Mouse (Mus musculus) kidney, postnatal 0 days (tissue): ENCODE measurements at regions not wholly inside any gene's neighbourhood (a gene's known extent, or its start where the extent isn't known, plus 50 kb on each side); places are given as distances from the start of the nearest gene placed in this dataset.
"Not testable (repeated sequence)": the region's sequence is repeated elsewhere in the genome, so short reads cannot be mapped to it uniquely, and the experiment has no call there.

Experiments used
- ATAC-seq: fragments of 200-750 bp; cut with Nextera tagmentation; replicated peaks from 2 replicates; pipeline ENCODE4 v1.8.0; 2017; ENCODE audit warnings: low read depth, moderate number of reproducible peaks, moderate TSS enrichment, moderate library complexity; ENCODE audit not compliant: low FRiP score
- DNase-seq: peaks from one replicate; pipeline ENCODE4 v3.0.0-alpha.2; 2016; ENCODE audit warnings: low spot score
- H3K27ac ChIP-seq: fragments of 300-500 bp; sonication (generic); 2 replicates; pipeline ENCODE4 v1.5.1; 2014; ENCODE audit warnings: mild to moderate bottlenecking
- H3K27me3 ChIP-seq: fragments of 300-500 bp; sonication (generic); 2 replicates; pipeline ENCODE4 v1.6.1; 2014; ENCODE audit warnings: low read length, mixed read lengths; ENCODE audit not compliant: insufficient read depth
- H3K36me3 ChIP-seq: fragments of 300-500 bp; sonication (generic); 2 replicates; pipeline ENCODE4 v1.6.1; 2014; ENCODE audit warnings: low read length, mixed read lengths; ENCODE audit not compliant: insufficient read depth
- H3K4me1 ChIP-seq: fragments of 300-500 bp; sonication (generic); replicated peaks from 2 replicates; pipeline ENCODE4 v1.6.1; 2014; ENCODE audit warnings: antibody characterized with exemption, low read length, mixed read lengths; ENCODE audit not compliant: insufficient read depth
- H3K4me2 ChIP-seq: fragments of 300-500 bp; sonication (generic); 2 replicates; pipeline ENCODE4 v1.6.1; 2014; ENCODE audit warnings: mild to moderate bottlenecking, low read length, moderate library complexity, mixed read lengths
- H3K4me3 ChIP-seq: fragments of 300-500 bp; sonication (generic); replicated peaks from 2 replicates; pipeline ENCODE4 v1.5.1; 2014; ENCODE audit warnings: low read depth, low read length
- H3K9ac ChIP-seq: fragments of 300-500 bp; sonication (generic); 2 replicates; pipeline ENCODE4 v1.6.1; 2014; ENCODE audit warnings: low read depth, low read length
- H3K9me3 ChIP-seq: fragments of 300-500 bp; sonication (generic); replicated peaks from 2 replicates; pipeline ENCODE4 v1.6.1; 2016; ENCODE audit warnings: low read length, inconsistent platforms, mixed read lengths
- CTCF ChIP-seq: IDR thresholded peaks from 2 replicates; pipeline ENCODE4 v1.5.1; 2016; ENCODE audit warnings: antibody characterized with exemption, low read depth, mild to moderate bottlenecking, moderate library complexity
- WGBS: fragments of 180-500 bp; shearing (Covaris S2); extraction: QIAGEN DNeasy Blood & Tissue Kit; methylation state at CpG from one replicate; pipeline ENCODE4 v1.1.7; 2014; 5-methylcytosine and 5-hydroxymethylcytosine counted together

GRCm38 (mm10) chr12:46284519-46284918 is 534.2 kb downstream of the Nova1 start:
- Histone ChIP-seq H3K27ac (no peak overlapping the region), H3K4me3 (no peak overlapping the region), H3K4me1 (no peaks in the 10 kb centered on the region), H3K36me3 (no peaks in the 10 kb centered on the region), H3K4me2 (no peak overlapping the region), H3K27me3 (no peaks in the 10 kb centered on the region), H3K9me3 (no peaks in the 10 kb centered on the region), H3K9ac (no peak overlapping the region)
- ATAC-seq = no peak
- TF ChIP-seq CTCF = no peak
- WGBS = 44% methylated on average over 3 of the region's 3 CpGs
- peak; percentile 66 for DNase-seq

- no peaks in the 10 kb centered on the region for H3K4me1 ChIP-seq
- 63% methylated on average over 1 of the region's 1 CpGs for WGBS
Observed at GRCm38 (mm10) chr12:46248402-46249018, 570.2 kb downstream of the Nova1 start.

GRCm38 (mm10) chr12:46244925-46245324 is 573.8 kb downstream of the Nova1 start:
- Histone ChIP-seq H3K4me1 (no peaks in the 10 kb centered on the region), H3K4me2 (no peak overlapping the region), H3K9ac (no peak overlapping the region), H3K36me3 (no peaks in the 10 kb centered on the region), H3K4me3 (no peak overlapping the region), H3K27ac (no peak overlapping the region), H3K9me3 (no peaks in the 10 kb centered on the region), H3K27me3 (no peaks in the 10 kb centered on the region)
- WGBS = 86% methylated on average over 3 of the region's 3 CpGs
- no peak for TF ChIP-seq CTCF
- ATAC-seq (no peak), DNase-seq (no peak)

More at GRCm38 (mm10) chr12:46248402-46249018, 570.2 kb downstream of the Nova1 start:
- Histone ChIP-seq H3K4me3 (no peak overlapping the region), H3K4me2 (no peak overlapping the region), H3K27me3 (no peaks in the 10 kb centered on the region), H3K27ac (no peak overlapping the region), H3K9ac (no peak overlapping the region), H3K36me3 (no peaks in the 10 kb centered on the region), H3K9me3 (no peaks in the 10 kb centered on the region)
- DNase-seq (no peak), ATAC-seq (no peak)
- TF ChIP-seq CTCF = no peak

- H3K4me1 ChIP-seq = no peaks in the 10 kb centered on the region
- no peak overlapping the region for H3K9ac ChIP-seq
- ATAC-seq = no peak
- H3K27ac ChIP-seq = no peak overlapping the region
- H3K9me3 ChIP-seq = no peaks in the 10 kb centered on the region
- H3K27me3 ChIP-seq = no peaks in the 10 kb centered on the region
- TF ChIP-seq CTCF = no peak
- H3K4me3 ChIP-seq = no peak overlapping the region
- 69% methylated on average over 4 of the region's 4 CpGs for WGBS
- no peaks in the 10 kb centered on the region for H3K36me3 ChIP-seq
- no peak overlapping the region for H3K4me2 ChIP-seq
- DNase-seq = no peak
Observed at GRCm38 (mm10) chr12:46232359-46232758, 586.4 kb downstream of the Nova1 start.

GRCm38 (mm10) chr12:46215328-46215727 is 603.4 kb downstream of the Nova1 start:
- not testable (repeated sequence) for H3K27ac ChIP-seq, H3K36me3 ChIP-seq, ATAC-seq, H3K9me3 ChIP-seq, H3K4me1 ChIP-seq, H3K9ac ChIP-seq, DNase-seq, H3K4me3 ChIP-seq, H3K4me2 ChIP-seq, H3K27me3 ChIP-seq
- 70% methylated on average over 1 of the region's 1 CpGs for WGBS

GRCm38 (mm10) chr12:46199076-46199475 is 619.7 kb downstream of the Nova1 start:
- H3K27ac ChIP-seq = no peak overlapping the region
- H3K4me2 ChIP-seq = no peak overlapping the region
- H3K4me3 ChIP-seq = no peak overlapping the region
- no peaks in the 10 kb centered on the region for H3K4me1 ChIP-seq
- H3K9me3 ChIP-seq = no peaks in the 10 kb centered on the region
- no peak for TF ChIP-seq CTCF
- ATAC-seq (no peak), DNase-seq (no peak)
- no peaks in the 10 kb centered on the region for H3K36me3 ChIP-seq
- H3K9ac ChIP-seq = no peak overlapping the region
- H3K27me3 ChIP-seq = no peaks in the 10 kb centered on the region

GRCm38 (mm10) chr12:46197482-46198101 is 621.1 kb downstream of the Nova1 start:
- H3K36me3 ChIP-seq = no peaks in the 10 kb centered on the region
- H3K27ac ChIP-seq = no peak overlapping the region
- no peaks in the 10 kb centered on the region for H3K4me1 ChIP-seq
- 45% methylated on average over 2 of the region's 2 CpGs for WGBS
- no peak for TF ChIP-seq CTCF
- no peak overlapping the region for H3K9ac ChIP-seq
- peak; percentile 78 for DNase-seq
- no peak for ATAC-seq
- no peaks in the 10 kb centered on the region for H3K9me3 ChIP-seq
- H3K27me3 ChIP-seq = no peaks in the 10 kb centered on the region
- no peak overlapping the region for H3K4me3 ChIP-seq
- no peak overlapping the region for H3K4me2 ChIP-seq
